Mouse (Mus musculus) heart, embryonic 10.5 days (tissue): Measurements from ENCODE around the gene Dexi. TPM values are rescaled to one million over a fixed set of nuclear protein-coding genes. Genes with fewer than 3 reads are reported as not detected.
A peak's percentile ranks its signal among the peaks of the same experiment; 100 is the strongest.

Source experiments
- DNase-seq: peaks from one replicate; pipeline ENCODE4 v3.0.0-alpha.2; 2017; ENCODE audit warnings: low spot score
- H3K27ac ChIP-seq: fragments of 300-500 bp; sonication (generic); 2 replicates; pipeline ENCODE4 v1.5.1; 2016; ENCODE audit warnings: mild to moderate bottlenecking
- H3K27me3 ChIP-seq: fragments of 300-500 bp; sonication (generic); 2 replicates; pipeline ENCODE4 v1.6.1; 2016; ENCODE audit warnings: mild to moderate bottlenecking; ENCODE audit not compliant: poor library complexity, insufficient read depth, severe bottlenecking
- H3K36me3 ChIP-seq: fragments of 300-500 bp; sonication (generic); 2 replicates; pipeline ENCODE4 v1.6.1; 2016; ENCODE audit warnings: mild to moderate bottlenecking, moderate library complexity
- H3K4me1 ChIP-seq: fragments of 300-500 bp; sonication (generic); 2 replicates; pipeline ENCODE4 v1.6.1; 2016; ENCODE audit warnings: mild to moderate bottlenecking
- H3K4me3 ChIP-seq: fragments of 300-500 bp; sonication (generic); 2 replicates; pipeline ENCODE4 v1.5.1; 2016; ENCODE audit warnings: mild to moderate bottlenecking, moderate library complexity
- H3K9me3 ChIP-seq: fragments of 300-500 bp; sonication (generic); 2 replicates; pipeline ENCODE4 v1.6.1; 2016; ENCODE audit warnings: mild to moderate bottlenecking, moderate library complexity
- WGBS: fragments of 180-500 bp; shearing (Covaris S2); methylation state at CpG from one replicate; pipeline ENCODE4 v1.1.7; 2016; 5-methylcytosine and 5-hydroxymethylcytosine counted together
- polyA plus RNA-seq: library from polyadenylated mRNA; unstranded; fragments of >200 nt; fragmentation: Nextera tagmentation; extraction: Ambion mirVana; gene quantifications from 2 replicates; pipeline ENCODE4 v1.2.1, GENCODE M21; 2016

Dexi gene
- polyA plus RNA-seq, 1 experiment from 2014 or later, result 13.8 TPM

DNA sequence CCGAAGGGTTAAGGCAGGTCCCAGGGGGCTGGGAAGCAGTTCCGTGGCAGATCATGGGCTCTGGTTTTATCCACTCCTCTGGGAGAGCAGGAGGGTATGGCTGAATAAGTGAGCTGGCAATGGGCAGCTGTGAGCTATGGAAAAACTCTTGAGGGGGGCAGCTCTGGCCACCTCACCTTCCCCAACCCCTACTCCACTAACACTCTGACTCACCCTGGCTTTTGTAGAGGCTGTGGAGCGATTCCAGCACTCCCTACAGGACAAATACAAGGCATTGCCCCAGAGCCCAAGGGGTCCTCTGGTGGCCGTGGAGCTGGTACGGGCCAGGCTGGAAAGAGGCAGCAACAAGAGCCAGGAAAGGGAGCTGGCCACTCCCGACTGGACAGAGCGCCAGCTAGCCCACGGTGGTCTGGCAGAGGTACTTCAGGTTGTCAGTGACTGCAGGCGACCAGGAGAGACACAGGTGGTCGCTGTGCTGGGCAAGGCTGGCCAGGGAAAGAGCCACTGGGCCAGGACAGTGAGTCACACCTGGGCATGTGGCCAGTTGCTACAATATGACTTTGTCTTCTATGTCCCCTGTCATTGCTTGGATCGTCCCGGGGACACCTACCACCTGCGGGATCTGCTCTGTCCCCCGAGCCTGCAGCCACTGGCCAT is 32.2 kb downstream of the Dexi start:
- no peak for DNase-seq
- 54% methylated on average over 14 of the region's 14 CpGs for WGBS
- Histone ChIP-seq H3K4me1 (no peaks in the 10 kb centered on the region), H3K36me3 (no peaks in the 10 kb centered on the region), H3K27ac (no peak overlapping the region), H3K27me3 (peaks cover 22% of the 10 kb centered on the region; the same call in 1 of the 2 replicates), H3K4me3 (no peak overlapping the region), H3K9me3 (no peaks in the 10 kb centered on the region)

DNA sequence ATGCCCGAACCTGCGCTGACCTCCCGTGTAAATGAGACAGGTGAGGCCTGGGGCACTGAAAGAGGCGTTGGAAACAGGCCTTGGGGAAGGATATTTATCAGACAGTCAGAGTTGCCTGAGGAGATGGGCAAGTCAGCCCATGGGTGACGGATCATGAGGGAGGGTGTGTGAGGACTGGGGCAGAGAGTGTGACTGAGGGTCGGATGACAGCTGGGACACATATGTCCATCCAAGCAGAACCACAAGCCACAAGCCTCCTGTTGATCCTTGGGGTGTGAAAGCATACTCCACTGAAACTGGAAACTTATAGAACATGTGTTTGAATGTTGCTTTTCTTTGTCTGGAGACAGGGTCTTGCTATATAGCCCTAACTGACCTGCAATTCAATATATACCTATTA is 34.2 kb downstream of the Dexi start:
- no peaks in the 10 kb centered on the region for H3K9me3 ChIP-seq
- no peak for DNase-seq
- WGBS, result 73% methylated on average over 6 of the region's 6 CpGs

DNA sequence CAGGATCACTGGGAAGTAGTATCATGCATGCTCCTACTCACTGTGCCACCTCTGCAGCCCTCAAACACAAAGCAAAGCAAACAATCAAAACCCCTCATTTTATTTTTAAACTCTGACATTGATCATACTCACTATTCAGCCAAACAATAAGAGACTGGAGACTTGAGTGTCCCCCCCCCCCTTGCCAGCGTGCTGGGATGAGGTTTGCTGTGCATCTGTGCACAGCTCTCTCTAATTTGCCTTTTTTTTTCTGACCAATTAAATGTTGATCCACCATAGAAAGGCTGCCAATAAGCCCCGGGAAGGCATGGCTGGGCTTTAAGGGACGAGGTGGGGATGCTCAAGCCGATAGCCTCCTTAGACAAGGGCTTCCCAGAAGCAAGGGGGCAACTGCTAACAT is 35.4 kb downstream of the Dexi start:
- Histone ChIP-seq H3K36me3 (no peaks in the 10 kb centered on the region), H3K4me3 (no peak overlapping the region), H3K27ac (no peak overlapping the region), H3K27me3 (peaks cover 22% of the 10 kb centered on the region; the same call in 1 of the 2 replicates), H3K4me1 (no peaks in the 10 kb centered on the region), H3K9me3 (no peaks in the 10 kb centered on the region)
- 75% methylated on average over 4 of the region's 4 CpGs for WGBS
- no peak for DNase-seq

More for the DNA sequence above, 34.2 kb downstream of the Dexi start:
- no peaks in the 10 kb centered on the region for H3K36me3 ChIP-seq
- no peak overlapping the region for H3K4me3 ChIP-seq
- no peaks in the 10 kb centered on the region for H3K4me1 ChIP-seq
- H3K27me3 ChIP-seq, result peaks cover 22% of the 10 kb centered on the region; the same call in 1 of the 2 replicates
- H3K27ac ChIP-seq, result no peak overlapping the region

DNA sequence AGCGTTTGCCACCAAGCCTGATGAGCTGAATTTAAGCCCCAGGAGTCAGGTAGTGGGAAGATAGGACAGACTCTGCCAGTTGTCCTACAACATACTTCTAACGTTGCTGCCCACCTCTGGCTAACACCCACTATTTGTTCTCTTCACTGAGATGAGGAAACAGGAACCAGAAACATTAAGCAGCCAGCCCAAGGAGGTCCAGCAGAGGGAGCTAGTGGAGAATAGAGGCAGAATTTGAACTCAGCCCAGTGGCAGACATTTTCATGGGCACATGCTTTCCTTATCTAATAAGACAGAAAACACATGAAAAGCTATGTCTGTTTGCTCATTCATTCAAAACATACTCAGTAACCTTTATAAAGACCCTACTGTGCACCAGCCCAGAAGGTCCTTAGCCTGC is 39.8 kb downstream of the Dexi start:
- DNase-seq, result no peak
- Histone ChIP-seq H3K36me3 (no peaks in the 10 kb centered on the region), H3K4me1 (no peaks in the 10 kb centered on the region), H3K27ac (no peak overlapping the region), H3K9me3 (no peaks in the 10 kb centered on the region), H3K27me3 (peaks cover 30% of the 10 kb centered on the region; the same call in 1 of the 2 replicates), H3K4me3 (no peak overlapping the region)
- whole genome bisulfite sequencing, result 72% methylated on average over 2 of the region's 2 CpGs

DNA sequence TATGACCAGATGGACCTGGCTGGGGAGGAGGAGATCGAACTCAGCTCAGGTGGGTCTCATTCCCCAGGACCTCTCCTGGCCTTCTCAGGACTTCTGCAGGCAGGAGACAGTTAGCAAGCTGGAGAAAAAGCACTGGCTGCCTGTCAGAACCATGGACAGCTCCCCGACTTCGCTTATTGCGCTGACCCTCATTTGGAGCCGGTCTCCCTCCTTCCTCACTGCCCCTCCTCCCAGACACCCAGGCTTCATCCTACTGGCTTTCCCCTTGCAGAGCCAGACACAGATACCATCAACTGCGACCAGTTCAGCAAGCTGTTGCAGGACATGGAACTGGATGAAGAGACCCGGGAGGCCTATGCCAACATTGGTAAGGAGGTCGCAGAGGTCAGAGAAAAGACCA is 41.0 kb downstream of the Dexi start:
- peaks cover 26% of the 10 kb centered on the region; the same call in 1 of the 2 replicates for H3K27me3 ChIP-seq
- H3K27ac ChIP-seq, result no peak overlapping the region
- H3K4me3 ChIP-seq, result no peak overlapping the region
- H3K9me3 ChIP-seq, result no peaks in the 10 kb centered on the region
- peak; percentile 82 for DNase-seq
- 17% methylated on average over 8 of the region's 8 CpGs for WGBS
- H3K4me1 ChIP-seq, result no peaks in the 10 kb centered on the region
- H3K36me3 ChIP-seq, result no peaks in the 10 kb centered on the region

DNA sequence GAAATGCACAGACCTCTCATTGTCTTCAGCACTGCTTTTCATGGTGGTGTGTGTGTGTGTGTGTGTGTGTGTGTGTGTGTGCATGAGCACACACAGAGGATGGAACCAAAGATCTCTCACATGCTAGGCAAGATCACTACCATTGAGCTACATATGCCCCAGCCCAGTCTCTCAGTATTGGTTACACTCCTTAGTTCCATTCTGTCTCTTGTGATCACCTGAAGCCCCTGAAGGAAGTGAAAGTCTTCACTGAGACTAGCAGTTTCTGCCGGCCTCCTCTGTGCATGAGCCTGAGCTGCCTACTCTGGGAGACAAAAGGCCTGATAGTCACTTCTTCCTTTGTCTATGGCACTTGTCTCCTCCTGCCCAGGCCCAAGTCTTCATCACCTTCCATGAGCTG is 43.7 kb downstream of the Dexi start:
- Histone ChIP-seq H3K27me3 (peaks cover 13% of the 10 kb centered on the region; the same call in 1 of the 2 replicates), H3K4me1 (no peaks in the 10 kb centered on the region), H3K9me3 (no peaks in the 10 kb centered on the region), H3K4me3 (no peak overlapping the region), H3K27ac (no peak overlapping the region), H3K36me3 (no peaks in the 10 kb centered on the region)
- 55% methylated on average over 1 of the region's 1 CpGs for WGBS
- no peak for DNase-seq

DNA sequence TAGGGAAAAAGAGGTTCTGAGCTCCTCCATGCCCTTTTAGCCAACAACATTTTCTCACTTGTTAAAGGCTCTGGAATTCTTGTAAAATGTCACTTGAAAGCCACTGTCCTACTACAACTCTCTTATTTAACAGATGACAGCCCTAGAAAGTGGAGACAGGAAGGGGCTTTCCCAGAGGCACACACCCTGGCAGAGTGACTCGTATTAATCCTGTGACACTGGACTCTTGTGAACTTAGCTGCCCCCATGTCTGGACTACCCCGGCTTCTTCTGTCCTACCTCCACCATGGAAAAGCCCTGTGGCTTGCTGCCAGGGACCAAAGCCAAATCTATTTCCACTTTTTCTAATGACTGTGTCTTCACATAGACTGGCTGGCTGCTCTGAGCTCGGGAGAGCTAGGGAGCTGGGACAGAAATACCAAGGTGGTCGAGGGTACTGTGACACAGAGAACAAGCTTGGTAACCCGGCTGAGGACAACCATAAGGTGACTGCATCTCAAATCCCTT is 44.7 kb downstream of the Dexi start:
- no peak overlapping the region for H3K4me3 ChIP-seq
- peaks cover 13% of the 10 kb centered on the region; the same call in 1 of the 2 replicates for H3K27me3 ChIP-seq
- WGBS, result 71% methylated on average over 5 of the region's 5 CpGs

DNA sequence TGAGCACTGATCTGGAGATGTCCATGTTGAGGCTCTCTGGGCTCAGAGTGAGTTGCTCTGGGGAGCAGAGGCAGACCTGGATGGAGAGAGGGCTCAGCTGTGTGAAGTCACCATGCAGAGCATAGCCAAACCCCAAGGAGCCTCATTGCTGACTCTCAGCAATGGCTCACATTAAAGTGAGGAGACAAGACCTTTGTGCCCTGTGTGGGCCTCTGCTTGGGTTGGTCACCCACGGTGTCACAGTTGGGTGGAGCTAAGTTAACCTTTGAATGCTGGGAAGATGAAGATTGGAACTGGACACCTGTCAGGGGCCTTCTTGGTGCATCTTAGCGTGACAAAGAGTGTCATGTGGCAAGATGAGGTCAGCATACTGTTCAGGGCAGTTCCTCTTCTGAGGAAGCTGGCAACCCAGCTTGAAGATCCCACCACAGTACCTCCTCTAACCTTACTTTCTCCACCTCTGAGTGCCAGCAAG is 47.0 kb downstream of the Dexi start:
- WGBS, result 59% methylated on average over 2 of the region's 2 CpGs
- Histone ChIP-seq H3K9me3 (no peaks in the 10 kb centered on the region), H3K27me3 (peaks cover 4% of the 10 kb centered on the region), H3K4me1 (no peaks in the 10 kb centered on the region), H3K36me3 (no peaks in the 10 kb centered on the region), H3K27ac (no peak overlapping the region), H3K4me3 (no peak overlapping the region)
- DNase-seq, result no peak

More for the DNA sequence above, 44.7 kb downstream of the Dexi start:
- no peak for DNase-seq
- H3K4me1 ChIP-seq, result no peaks in the 10 kb centered on the region
- H3K9me3 ChIP-seq, result no peaks in the 10 kb centered on the region
- H3K27ac ChIP-seq, result no peak overlapping the region
- H3K36me3 ChIP-seq, result no peaks in the 10 kb centered on the region

DNA sequence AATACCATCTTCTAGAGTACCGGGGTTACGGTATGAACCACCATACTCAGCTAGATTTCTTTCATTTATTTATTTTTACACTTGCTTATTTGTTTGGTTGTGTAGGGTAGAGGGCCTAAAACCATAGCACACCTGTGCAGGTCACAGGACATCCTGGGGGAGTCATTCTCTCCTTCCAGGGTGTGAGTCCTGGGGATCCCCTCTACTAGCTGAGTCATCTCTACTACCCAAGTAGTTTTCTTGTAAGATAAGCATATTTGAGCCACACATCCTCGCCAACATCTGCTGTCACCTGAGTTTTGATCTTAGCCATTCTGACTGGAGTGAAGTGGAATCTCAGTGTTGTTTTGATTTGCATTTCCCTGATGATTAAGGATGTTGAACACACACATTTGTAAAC is 50.3 kb downstream of the Dexi start:
- Histone ChIP-seq H3K27me3 (peaks cover 37% of the 10 kb centered on the region), H3K36me3 (no peaks in the 10 kb centered on the region), H3K4me1 (peaks cover 12% of the 10 kb centered on the region), H3K27ac (no peak overlapping the region), H3K9me3 (no peaks in the 10 kb centered on the region), H3K4me3 (no peak overlapping the region)
- 77% methylated on average over 3 of the region's 3 CpGs for WGBS
- DNase-seq, result no peak

DNA sequence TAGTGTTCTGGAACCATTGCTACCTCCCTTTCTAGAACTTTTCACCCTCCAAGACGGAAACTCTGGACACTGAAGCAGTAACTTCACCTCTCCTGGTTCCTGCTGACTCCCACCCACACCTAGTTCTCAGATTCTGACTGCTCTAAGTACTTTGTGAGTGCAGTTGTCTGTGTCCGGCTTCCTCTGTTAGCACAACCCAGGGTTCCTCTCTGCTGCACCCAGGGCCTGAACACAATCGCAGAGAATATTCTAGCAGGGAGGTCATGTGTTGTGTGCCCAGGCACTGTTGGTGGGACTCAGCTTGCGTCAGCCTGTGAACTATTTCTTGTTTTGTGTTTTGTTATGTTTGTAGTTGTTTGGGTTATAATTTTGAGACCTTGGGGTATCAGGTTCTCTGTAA is 51.1 kb downstream of the Dexi start:
- no peak overlapping the region for H3K4me3 ChIP-seq
- peaks cover 39% of the 10 kb centered on the region for H3K27me3 ChIP-seq
- no peaks in the 10 kb centered on the region for H3K36me3 ChIP-seq
- peaks cover 12% of the 10 kb centered on the region for H3K4me1 ChIP-seq
- H3K27ac ChIP-seq, result no peak overlapping the region
- no peak for DNase-seq
- WGBS, result 82% methylated on average over 4 of the region's 4 CpGs
- no peaks in the 10 kb centered on the region for H3K9me3 ChIP-seq

DNA sequence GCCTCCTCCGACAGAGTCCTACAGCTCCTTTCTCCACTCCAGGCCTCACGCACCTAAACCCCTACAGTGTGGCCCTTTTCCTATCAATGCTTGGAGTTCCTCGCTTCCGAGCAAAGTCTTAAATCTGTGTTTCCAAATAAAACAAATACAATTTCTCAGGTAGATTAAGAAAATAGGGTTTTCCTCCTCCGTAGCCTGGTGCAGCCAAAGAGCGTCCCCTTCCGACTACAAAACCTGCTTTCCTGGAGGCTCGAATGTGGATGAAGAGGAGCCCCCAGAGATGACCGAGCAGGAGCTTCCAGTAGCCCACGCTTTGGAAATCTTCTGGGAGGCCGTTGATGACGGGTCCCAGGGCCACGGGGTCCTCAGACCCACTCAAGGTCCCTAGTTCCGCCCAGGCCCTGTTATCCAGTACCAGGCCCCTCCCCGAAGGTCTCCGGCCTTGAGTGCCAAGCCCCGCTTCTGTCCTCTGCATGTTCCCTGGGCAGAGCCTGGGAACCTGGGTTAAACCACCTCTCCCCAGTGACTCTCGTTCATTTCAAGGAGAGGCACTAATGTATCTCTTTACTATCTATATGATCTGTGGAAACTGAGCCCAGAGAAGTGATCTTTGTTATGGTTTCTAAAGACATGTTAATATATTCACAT is 52.2 kb downstream of the Dexi start:
- Histone ChIP-seq H3K9me3 (no peaks in the 10 kb centered on the region), H3K27me3 (peaks cover 39% of the 10 kb centered on the region), H3K4me3 (no peak overlapping the region; the same call in 1 of the 2 replicates), H3K36me3 (no peaks in the 10 kb centered on the region), H3K27ac (no peak overlapping the region), H3K4me1 (peaks cover 12% of the 10 kb centered on the region)
- DNase-seq, result no peak
- WGBS, result 72% methylated on average over 18 of the region's 18 CpGs

DNA sequence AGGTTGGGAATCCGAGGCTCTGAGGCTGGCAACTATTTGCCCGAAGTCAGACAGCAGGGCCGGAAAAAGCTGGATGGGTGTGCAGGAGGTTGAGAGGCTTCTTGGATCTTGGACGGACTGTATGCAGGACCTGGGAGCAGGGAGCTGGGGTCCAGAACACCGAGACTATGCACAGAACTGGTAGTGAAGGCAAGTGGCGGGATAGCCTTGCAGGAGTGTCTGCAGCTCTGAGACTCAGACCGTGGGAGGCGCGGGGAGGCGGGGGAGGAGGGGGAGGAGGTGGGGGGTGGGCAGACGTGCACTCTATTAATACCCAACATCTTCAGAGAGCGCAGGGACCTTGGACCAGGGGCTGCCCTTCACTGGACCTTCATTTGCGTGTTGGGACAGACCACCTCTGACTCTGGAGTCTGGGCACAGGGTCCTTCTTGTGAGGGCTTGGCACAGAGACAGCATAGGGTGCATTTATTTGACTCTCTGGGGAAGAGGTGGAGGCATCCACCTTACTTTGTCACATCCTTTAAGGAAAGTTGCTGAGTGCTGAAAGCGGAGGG is 52.9 kb downstream of the Dexi start:
- Histone ChIP-seq H3K36me3 (no peaks in the 10 kb centered on the region), H3K4me3 (peak overlapping the region; percentile 50), H3K27me3 (peaks cover 39% of the 10 kb centered on the region), H3K27ac (no peak overlapping the region), H3K9me3 (no peaks in the 10 kb centered on the region), H3K4me1 (peaks cover 12% of the 10 kb centered on the region)
- WGBS, result 24% methylated on average over 14 of the region's 14 CpGs
- DNase-seq, result no peak

DNA sequence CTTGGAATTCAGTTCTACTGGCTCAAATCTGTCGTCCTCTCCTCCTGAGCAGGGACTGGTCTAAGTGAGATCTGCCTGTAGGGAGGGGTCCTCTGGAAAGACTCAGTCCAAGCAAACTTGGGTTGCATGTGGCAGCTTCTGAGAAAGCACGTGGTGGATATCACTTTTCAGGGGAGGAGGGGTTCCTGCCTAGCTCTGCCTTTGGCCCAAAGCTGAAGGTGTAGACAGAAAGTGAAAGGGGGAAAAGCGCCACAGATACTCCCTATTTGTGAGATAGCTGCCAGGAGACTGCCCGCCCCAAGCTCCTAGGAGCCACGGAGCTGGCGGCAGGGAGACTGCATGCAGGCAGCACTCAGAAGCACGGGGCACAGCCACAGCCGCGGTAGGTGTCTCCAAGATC is 53.4 kb downstream of the Dexi start:
- Histone ChIP-seq H3K4me3 (peak overlapping the region; percentile 50), H3K27ac (no peak overlapping the region), H3K4me1 (peaks cover 12% of the 10 kb centered on the region), H3K36me3 (no peaks in the 10 kb centered on the region), H3K9me3 (no peaks in the 10 kb centered on the region), H3K27me3 (peaks cover 39% of the 10 kb centered on the region)
- WGBS, result 6% methylated on average over 9 of the region's 9 CpGs
- no peak for DNase-seq
